Mouse (Mus musculus): ENCODE data around the gene Olfr1509. TPM values are rescaled to one million over a fixed set of nuclear protein-coding genes. Genes with fewer than 3 reads are reported as not detected.

Olfr1509 gene
- polyA plus RNA-seq, 1 experiment from 2014 or later: not detected

Other genes with a start within 250 kb of the Olfr1509 start
- gene Supt16, start 245.6 kb upstream of the Olfr1509 start, polyA plus RNA-seq (2015; fragmentation: Nextera tagmentation; extraction: Ambion mirVana): 36.0 and 45.1 TPM in 2 replicates
- gene Chd8, start 185.2 kb upstream of the Olfr1509 start, polyA plus RNA-seq (2015; fragmentation: Nextera tagmentation; extraction: Ambion mirVana): 36.4 and 38.7 TPM in 2 replicates
- 52.2 and 54.0 TPM in 2 replicates for gene Tox4, start 163.8 kb upstream of the Olfr1509 start, polyA plus RNA-seq (2015; fragmentation: Nextera tagmentation; extraction: Ambion mirVana)
- 54.5 and 59.0 TPM in 2 replicates for gene Rab2b, start 163.4 kb upstream of the Olfr1509 start, polyA plus RNA-seq (2015; fragmentation: Nextera tagmentation; extraction: Ambion mirVana)
- gene Mettl3, start 137.9 kb upstream of the Olfr1509 start, polyA plus RNA-seq (2015; fragmentation: Nextera tagmentation; extraction: Ambion mirVana): 46.0 and 49.5 TPM in 2 replicates
- gene Sall2, start 114.2 kb upstream of the Olfr1509 start, polyA plus RNA-seq (2015; fragmentation: Nextera tagmentation; extraction: Ambion mirVana): 41.6 and 45.9 TPM in 2 replicates
- gene Olfr1513, start 86.6 kb upstream of the Olfr1509 start, polyA plus RNA-seq (2015; fragmentation: Nextera tagmentation; extraction: Ambion mirVana): not detected in 2 replicates
- gene Olfr1512, start 63.8 kb upstream of the Olfr1509 start, polyA plus RNA-seq (2015; fragmentation: Nextera tagmentation; extraction: Ambion mirVana): 0.10 and 0.22 TPM in 2 replicates
- 0.25 and 0.26 TPM in 2 replicates for gene Olfr1511, start 45.6 kb upstream of the Olfr1509 start, polyA plus RNA-seq (2015; fragmentation: Nextera tagmentation; extraction: Ambion mirVana)
- gene Olfr1510, start 28.6 kb upstream of the Olfr1509 start, polyA plus RNA-seq (2015; fragmentation: Nextera tagmentation; extraction: Ambion mirVana): not detected in 2 replicates
- gene Olfr1508, start 24.5 kb downstream of the Olfr1509 start, polyA plus RNA-seq (2015; fragmentation: Nextera tagmentation; extraction: Ambion mirVana): not detected in 2 replicates
- gene Olfr1507, start 52.8 kb downstream of the Olfr1509 start, polyA plus RNA-seq (2015; fragmentation: Nextera tagmentation; extraction: Ambion mirVana): not detected in 2 replicates